Mouse (Mus musculus) yolk sac, embryonic 10.5 days (tissue): ENCODE data around the gene Carf.

Experiments
- DNase-seq: peaks from one replicate; pipeline ENCODE4 v3.0.0-alpha.2; 2017; ENCODE audit warnings: low spot score

Carf gene

DNA sequence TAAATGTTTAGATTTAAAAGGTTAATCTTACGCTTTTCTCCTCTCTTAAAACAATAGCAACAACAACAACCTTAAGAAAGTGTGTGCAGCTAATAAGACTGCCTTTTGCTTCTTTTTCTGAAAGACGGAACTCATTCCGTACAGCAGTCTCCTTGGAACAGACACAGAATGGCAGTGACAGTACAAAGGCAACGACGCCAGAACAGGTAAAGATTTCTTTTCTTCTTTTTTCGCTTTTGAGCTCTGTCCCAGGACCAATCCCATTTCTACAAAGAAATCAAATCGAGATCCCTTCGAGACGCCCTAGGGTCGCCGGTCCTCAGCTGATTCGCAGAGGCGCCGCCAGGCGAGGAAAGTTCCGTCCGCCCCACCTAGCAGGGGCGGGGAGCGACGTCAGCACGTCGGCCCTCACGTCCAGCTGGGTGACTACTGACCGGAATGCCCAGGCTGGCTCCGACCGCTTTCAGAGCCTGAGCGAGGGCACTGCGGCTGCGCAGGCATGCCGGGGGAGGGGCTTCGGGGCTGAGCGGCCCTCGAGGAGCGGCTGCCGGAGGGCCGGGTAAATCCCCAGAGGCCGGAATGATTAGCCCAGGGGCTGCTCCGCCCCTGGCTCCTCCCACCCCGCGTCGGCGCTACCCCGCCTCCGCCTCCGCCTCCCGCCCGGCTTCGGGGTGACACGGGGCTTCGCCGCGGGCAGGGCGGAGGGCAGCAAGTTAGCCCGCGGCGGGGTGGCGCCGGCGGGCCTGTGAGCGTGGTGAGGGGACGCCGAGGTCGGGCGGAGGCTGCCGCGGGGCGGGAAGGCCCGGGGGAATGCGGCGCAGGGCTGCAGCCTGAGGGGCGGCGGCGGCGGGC, 82.1 kb downstream of the Carf start, which contains the start of gene Nbeal1:
Nbeal1 (plus strand) TSS at position 668 of the 852 bp plus-strand sequence.
- peak; percentile 100 for DNase-seq

GRCm38 (mm10) chr1:60180784-60181221, 82.8 kb downstream of the Carf start:
- peak; percentile 88 for DNase-seq

DNA sequence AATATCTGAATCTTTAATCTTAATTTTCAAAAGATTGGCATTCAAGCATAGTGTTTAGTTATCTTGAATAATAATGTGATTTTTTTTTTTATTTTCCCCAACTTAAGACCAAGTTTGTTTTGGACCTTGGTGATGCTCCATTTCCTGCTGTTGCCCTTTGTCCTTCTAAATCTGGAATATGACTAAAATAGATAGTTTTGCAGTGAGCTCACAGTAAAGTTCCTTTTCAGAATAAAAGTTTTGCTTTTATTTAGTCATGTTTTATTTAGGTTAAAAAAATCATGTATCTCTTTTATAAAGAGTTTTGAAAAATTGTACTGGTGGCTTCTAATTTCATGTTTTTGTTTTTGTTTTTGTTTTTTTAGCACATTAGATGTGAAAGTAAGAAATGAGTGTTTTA, 90.4 kb downstream of the Carf start:
- DNase-seq, result no peak

- no peak for DNase-seq
Observed at GRCm38 (mm10) chr1:60196813-60197212, 98.8 kb downstream of the Carf start.

DNA sequence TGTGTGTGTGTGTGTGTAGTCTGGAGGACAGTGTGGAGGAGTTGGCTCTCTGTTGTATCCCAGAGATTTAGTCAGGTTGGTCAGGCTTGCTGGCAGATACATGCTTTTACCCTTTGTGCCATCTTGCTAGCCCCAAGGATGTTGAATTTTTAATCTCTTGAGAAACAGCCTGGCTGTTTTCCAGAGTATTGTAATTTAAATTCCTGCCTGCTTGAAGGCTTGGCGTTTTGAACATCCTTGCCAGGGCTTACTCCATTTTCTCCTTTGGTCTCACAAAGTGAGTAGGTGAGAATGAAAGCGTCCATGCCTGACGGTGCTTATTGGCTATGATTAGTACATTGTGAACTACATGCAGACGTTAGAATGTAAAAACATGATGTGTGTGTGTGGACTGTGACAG, 101.0 kb downstream of the Carf start:
- no peak for DNase-seq
